Mouse (Mus musculus) heart, postnatal 14 days (tissue): ENCODE results near the gene Selenov. TPM values are rescaled to one million over a fixed set of nuclear protein-coding genes. Genes with fewer than 3 reads are reported as not detected.
"Not testable (repeated sequence)": the region's sequence is repeated elsewhere in the genome, so short reads cannot be mapped to it uniquely, and the experiment has no call there.

Experiments
- DNase-seq, 2 experiments: peaks; one replicate each; pipeline ENCODE4 v3.0.0; 2021 to 2022
- intact Hi-C: fragments of 180-260 bp; cut with DNase I; formaldehyde crosslinking; loops from one replicate; pipeline ENCODE4 v1.15.1; 2025
- total RNA-seq, 2 experiments: library from RNA; stranded (reverse); gene quantifications; 2 replicates each; pipeline ENCODE4 v1.2.3; 2021

The Selenov gene
- total RNA-seq, 2 experiments from 2014 or later: not detected

- DNase-seq: peak in 1 of 2 experiments; percentile 50
- intact Hi-C loops: loop anchor here (2.0 kb wide), 1 partner anchor 150 kb away; no protein-coding TSS in a partner anchor
Measured at GRCm38 (mm10) chr7:28298837-28299625, 8.0 kb upstream of the Selenov start.

DNA sequence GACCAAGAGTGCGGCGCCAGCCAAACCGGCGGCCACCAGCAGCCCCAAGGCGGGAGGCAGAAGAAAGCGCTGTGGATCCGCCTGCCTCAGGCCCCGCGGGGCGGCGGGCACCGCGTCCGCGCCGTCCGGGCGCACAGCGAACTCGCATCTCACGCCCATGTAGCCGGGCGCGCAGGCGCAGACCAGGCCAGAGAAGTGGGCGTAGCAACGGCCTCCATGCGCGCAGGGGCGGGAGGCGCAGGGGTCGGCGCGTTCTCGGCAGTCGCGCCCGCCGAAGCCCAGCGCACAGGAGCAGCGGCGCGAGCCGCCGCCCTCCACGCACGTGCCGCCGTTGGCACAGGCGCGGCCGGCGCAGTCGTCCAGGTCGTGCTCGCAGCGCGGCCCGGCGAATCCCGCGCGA lies 3.5 kb upstream of the Selenov start:
- intact Hi-C loops: no loop called here
- DNase-seq: peak; percentile 67 to 69

GRCm38 (mm10) chr7:28290165-28290564 lies 821 bp downstream of the Selenov start:
- intact Hi-C loops: no loop called here
- DNase-seq: no peak

GRCm38 (mm10) chr7:28280630-28281029 lies 10.4 kb downstream of the Selenov start:
- no peak for DNase-seq
- intact Hi-C loops: no loop called here

- intact Hi-C loops: loop anchor here (5.0 kb wide), 1 partner anchor 59 kb away; the partner anchor contains the start of gene Supt5
- DNase-seq: no peak
Measured at GRCm38 (mm10) chr7:28278279-28278652, 12.7 kb downstream of the Selenov start.

DNA sequence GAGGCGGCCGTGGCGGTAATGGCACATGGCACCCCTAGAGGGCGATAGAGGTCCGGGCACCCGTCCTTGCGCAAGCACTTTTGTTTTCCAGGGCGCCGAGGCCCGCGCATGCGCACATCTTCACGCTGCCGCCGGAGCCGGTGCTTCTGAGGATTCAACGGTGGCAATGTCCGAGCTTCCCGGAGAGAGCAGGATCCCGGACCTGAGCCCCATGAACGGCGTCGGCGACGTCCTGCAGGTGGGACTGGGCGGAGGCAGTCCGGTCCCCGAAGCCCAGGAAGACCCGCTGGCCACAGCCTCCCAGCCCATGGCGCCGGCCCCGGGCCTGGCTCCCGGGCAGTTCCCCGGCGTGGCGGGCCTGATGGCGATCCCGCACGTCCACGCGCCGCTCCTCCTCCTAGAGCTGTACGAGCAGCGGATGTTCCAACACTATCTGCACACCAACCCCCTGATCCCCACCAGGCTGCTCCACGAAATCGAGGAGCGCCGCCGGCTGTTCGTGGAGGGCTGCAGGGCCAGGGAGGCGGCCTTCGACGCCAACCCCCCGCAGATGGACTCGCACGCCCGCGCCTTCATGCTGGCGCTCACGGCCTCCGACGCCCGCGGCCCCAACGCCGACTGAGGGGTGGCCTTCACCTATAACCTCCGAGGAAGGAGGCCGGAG lies 13.2 kb downstream of the Selenov start, which contains the start of gene Eid2b:
Gene Eid2b, plus strand, starts transcription at position 125 of the 664 bp plus-strand sequence.
- intact Hi-C loops: loop anchor here (2.0 to 5.0 kb wide), 3 partner anchors 25 to 69 kb away; partner anchors contain the start of genes Dll3 and Supt5
- DNase-seq: peak; percentile 98

DNA sequence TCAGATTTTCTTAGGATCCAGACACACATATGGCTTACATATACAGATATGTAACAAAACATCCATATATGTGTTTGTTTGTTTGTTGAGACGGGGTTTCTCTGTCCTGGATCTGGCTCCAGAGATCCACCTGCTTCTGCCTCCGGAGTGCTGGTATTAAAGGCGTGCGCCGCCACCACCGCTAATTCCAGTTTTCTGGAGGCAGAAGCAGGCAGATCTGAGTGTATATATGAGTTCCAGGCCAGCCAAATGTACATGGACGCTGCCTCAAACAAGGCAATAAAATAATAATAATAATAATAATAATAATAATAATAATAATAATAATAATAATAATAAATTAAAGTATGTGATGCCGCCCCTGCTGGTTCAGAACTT lies 13.8 kb downstream of the Selenov start:
- no peak for DNase-seq
- intact Hi-C loops: loop anchor here (2.0 to 5.0 kb wide), 3 partner anchors 26 to 70 kb away; partner anchors contain the start of genes Dll3 and Supt5

DNA sequence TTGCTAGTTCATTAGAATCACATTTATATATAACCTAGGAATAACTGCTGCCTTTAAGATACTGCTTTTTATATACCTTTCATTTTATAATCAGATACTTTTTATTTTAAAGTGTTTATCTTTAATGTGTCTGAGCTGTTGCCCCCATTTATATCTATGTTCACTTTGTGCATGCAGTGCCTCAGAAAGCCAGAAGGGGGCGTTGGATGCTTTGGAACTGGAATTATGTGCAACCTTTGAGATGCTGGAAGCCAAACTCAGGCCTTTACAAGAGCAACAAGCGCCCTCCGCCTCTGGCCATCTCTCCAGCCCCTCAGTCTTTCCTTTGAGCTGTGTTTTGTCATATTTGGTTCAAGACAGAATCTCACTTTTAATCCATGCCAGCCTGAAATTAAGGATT lies 19.2 kb downstream of the Selenov start:
- DNase-seq: no peak
- intact Hi-C loops: no loop called here

DNA sequence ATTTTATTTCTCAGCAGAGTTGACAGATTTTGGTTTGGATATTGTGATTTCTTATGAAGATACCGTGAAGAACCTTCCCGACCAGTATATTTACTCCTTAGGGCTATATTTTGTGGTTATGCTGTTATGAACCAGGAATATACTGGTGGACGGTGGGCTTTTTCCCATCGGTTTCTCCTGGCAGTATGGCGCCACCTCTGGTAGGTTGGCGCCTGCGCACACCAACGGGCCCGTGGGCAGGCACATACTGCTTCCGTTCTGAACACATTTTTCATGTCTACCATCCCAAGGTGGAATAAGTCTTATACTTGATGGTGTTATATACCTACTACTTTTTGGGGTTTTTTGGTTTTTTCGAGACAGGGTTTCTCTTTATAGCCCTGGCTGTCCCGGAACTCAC lies 21.6 kb downstream of the Selenov start:
- DNase-seq: no peak
- intact Hi-C loops: no loop called here

GRCm38 (mm10) chr7:28268576-28268975 lies 22.4 kb downstream of the Selenov start:
- intact Hi-C loops: no loop called here
- DNase-seq: no peak

GRCm38 (mm10) chr7:28268042-28268531 lies 22.9 kb downstream of the Selenov start:
- DNase-seq: peak; percentile 60 to 67
- intact Hi-C loops: no loop called here

- intact Hi-C loops: no loop called here
- peak; percentile 83 to 86 for DNase-seq
Measured at GRCm38 (mm10) chr7:28267129-28268041, 23.6 kb downstream of the Selenov start, which contains the start of gene Eid2. Gene Eid2, plus strand, starts transcription at chr7:28267881.

DNA sequence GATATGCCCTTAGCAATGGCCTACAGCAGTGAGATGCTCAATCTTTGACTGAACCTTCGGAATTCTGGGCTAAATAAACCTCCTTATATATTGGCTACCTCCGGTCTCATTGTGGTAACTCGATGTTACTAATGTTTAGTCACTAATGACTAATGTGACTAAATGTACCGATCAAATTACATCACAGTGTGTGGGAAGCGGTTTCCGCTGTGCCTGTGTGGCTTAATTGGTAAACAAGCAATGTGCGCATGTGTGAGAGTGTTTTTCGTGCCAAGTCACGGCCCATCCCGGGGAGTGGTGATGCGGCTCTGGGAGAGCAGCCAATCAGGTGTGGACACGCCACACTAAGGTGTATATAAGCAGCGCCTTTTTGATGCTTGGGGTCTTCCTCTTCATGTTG lies 25.6 kb downstream of the Selenov start:
- DNase-seq: no peak
- intact Hi-C loops: no loop called here

DNA sequence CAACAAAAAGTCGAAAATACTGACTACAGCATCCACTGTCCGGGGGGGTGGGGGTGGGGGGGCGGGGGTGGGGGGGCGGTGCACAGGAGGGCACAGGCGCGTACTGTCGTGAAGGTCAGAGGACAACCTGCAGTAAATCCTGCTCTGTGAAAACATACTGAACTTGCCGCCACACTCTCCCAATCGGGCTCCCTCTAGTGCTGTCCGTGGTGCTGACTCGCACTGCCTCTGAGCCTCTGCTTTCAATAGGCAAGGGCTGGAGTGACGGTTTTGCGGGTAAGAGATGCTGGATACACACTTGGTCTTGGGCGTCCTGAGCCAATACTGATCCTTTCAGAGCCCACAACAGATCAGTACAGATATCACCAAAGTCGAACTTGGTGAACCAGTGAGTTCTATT lies 27.2 kb downstream of the Selenov start:
- DNase-seq: peak; percentile 76 to 87
- intact Hi-C loops: no loop called here

DNA sequence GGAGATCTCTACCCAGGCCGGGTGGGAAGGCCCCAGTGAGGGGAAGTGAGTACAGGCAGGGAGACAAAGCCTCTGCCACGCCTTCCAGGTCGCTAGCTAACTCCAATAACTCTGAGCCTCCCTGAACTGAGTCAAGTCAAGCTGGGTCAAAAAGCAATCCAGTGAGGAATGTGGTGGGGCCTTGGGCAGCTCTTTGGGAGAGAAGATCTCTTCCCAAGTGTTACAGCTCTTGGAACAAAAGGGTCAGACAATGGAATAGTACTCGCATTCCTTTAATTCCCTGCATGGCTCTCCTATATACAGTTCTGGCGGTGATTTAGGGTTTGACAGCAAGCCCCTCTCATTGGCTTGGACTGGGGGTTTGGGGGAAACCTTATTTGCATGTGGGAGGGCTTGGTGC lies 28.1 kb downstream of the Selenov start:
- no peak for DNase-seq
- intact Hi-C loops: no loop called here

DNA sequence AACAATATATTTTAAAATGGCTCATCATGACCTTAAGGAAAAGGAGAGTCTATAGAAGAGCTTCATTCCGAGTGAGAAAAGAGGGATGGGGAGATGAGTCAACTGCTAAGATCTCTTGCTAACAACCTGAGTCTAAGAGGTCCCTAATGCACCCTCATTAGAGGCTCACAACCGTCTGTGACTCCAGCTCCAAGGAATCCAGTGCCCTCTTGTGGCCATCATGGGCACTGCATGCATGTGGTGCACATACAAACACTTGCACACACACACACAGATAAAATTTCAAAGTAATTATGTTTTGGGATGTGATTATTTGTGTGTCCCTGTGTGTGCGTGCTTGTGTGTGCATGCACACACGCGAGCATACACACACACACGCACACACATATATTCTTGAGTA lies 35.5 kb downstream of the Selenov start:
- intact Hi-C loops: no loop called here
- no peak for DNase-seq

DNA sequence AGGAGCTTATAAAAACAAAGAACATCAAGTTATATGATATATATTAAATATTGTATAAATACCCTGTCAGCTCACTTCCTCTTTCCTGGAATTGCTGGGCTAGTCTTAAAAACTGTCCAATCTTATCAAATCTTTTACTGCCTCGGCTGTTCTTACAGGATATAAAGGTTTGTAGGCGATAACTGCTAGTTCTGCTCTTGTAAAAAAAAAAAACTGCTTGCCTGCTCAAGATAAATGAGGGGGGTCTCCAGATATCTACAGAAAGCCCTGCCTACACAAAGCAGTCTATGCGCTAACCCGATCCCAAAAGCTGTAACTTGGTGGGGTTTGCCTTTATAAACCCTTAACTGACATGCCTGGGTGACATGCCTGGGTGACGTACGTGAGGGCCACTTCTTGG lies 36.4 kb downstream of the Selenov start:
- intact Hi-C loops: no loop called here
- DNase-seq: no peak

GRCm38 (mm10) chr7:28251976-28252375 lies 39.0 kb downstream of the Selenov start:
- intact Hi-C loops: no loop called here
- no peak for DNase-seq

DNA sequence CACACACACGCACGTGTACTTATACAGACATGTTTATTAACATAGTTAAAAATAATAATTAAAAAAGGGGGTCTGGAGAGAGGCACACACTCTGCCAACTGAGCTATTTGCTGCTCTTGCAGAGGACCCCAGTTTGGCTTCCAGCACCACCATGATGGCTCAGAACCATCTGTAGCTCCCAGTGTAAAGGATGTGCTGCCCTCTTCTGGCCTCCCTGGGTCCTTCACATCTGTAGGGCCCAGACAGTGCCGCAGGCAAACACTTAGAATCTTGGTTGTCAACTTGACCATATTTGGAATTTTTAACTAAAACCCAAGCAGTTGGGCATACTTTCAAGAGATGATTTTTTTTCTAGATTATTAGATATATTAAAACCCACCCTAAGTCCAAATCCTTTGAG lies 42.0 kb downstream of the Selenov start:
- DNase-seq: no peak
- intact Hi-C loops: no loop called here

- DNase-seq, intact Hi-C loops: not testable (repeated sequence)
Measured at GRCm38 (mm10) chr7:28243943-28244342, 47.0 kb downstream of the Selenov start.
